In the genomic region with DNA sequence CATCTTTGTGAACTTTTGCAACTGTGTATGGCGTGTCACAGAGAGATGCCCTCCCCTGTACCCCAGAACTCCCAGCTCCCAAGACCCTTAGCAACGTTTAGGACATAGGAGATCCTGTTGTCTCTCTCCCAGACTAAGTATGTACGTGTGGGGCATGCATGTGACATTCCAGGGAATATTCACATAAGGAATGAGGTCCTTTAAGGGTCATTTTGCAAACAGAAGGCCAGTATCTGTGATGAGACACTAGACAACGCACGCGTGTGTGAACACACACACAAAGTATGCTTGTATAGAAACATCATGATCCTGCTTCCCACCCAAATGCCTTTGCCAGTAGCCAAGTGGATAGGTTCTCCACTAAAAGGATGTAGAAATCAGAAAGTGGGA, we compare ENCODE assay signal across 17 mouse cellular contexts. TPM values are rescaled to one million over a fixed set of nuclear protein-coding genes. Genes with fewer than 3 reads are reported as not detected.
DNase-seq lines count a peak whose midpoint lies in the region; ATAC-seq and TF ChIP-seq lines count a peak whose summit lies in the region.
"Had no signal": no experiment of that assay in that cellular context is flagged by ENCODE, and none has a peak within 500 bp of the region (broad histone marks: within the 10 kb centered on the region; RNA-seq: fewer than 3 reads in every experiment).

No protein-coding gene starts in this region.

- no peak for ATAC-seq in forebrain, embryonic 16.5 days
- ATAC-seq in lung, embryonic 14.5 days (ENCODE audit: insufficient read depth), result no peak
- no peak for ATAC-seq in embryonic facial prominence, embryonic 15.5 days (ENCODE audit: insufficient number of reproducible peaks, low FRiP score, low TSS enrichment, low read depth)
- ATAC-seq in stomach, embryonic 14.5 days (ENCODE audit: insufficient number of reproducible peaks, insufficient read depth, low FRiP score, low read depth), result no peak
- ATAC-seq: liver, embryonic 12.5 days had no signal

- H3K9me3 ChIP-seq in forebrain, embryonic 10.5 days, result no peaks in the 10 kb centered on the region
- no peaks in the 10 kb centered on the region for H3K9me3 ChIP-seq in forebrain, embryonic 16.5 days (ENCODE audit: control insufficient read depth, low read length)
- H3K9me3 ChIP-seq in lung, embryonic 14.5 days (ENCODE audit: low read depth, low read length), result no peaks in the 10 kb centered on the region
- no peaks in the 10 kb centered on the region for H3K9me3 ChIP-seq in embryonic facial prominence, embryonic 15.5 days (replicated peaks)
- H3K9me3 ChIP-seq in stomach, embryonic 14.5 days (ENCODE audit: control insufficient read depth, low read depth, low read length), result no peaks in the 10 kb centered on the region
- H3K9me3 ChIP-seq: liver, embryonic 12.5 days had no signal

- no peaks in the 10 kb centered on the region for H3K36me3 ChIP-seq in forebrain, embryonic 10.5 days (replicated peaks)
- H3K36me3 ChIP-seq in forebrain, embryonic 16.5 days (ENCODE audit: control insufficient read depth, insufficient read depth), result no peaks in the 10 kb centered on the region
- H3K36me3 ChIP-seq in lung, embryonic 14.5 days (ENCODE audit: insufficient read depth), result no peaks in the 10 kb centered on the region
- no peaks in the 10 kb centered on the region for H3K36me3 ChIP-seq in embryonic facial prominence, embryonic 15.5 days
- H3K36me3 ChIP-seq in stomach, embryonic 14.5 days (ENCODE audit: control insufficient read depth, insufficient read depth, low read length), result no peaks in the 10 kb centered on the region
- H3K36me3 ChIP-seq: liver, embryonic 12.5 days had no signal

- TF ChIP-seq CTCF in lung, embryonic 14.5 days (IDR thresholded peaks at IDR 0.05; ENCODE audit: low read depth), result no peak

- no peak overlapping the region for H3K4me2 ChIP-seq in forebrain, embryonic 16.5 days (ENCODE audit: low read length)
- peak overlapping the region; percentile 77 for H3K4me2 ChIP-seq in lung, embryonic 14.5 days
- peak overlapping the region; percentile 79 for H3K4me2 ChIP-seq in embryonic facial prominence, embryonic 15.5 days (replicated peaks)
- H3K4me2 ChIP-seq in stomach, embryonic 14.5 days (replicated peaks; ENCODE audit: low read depth, low read length), result peak overlapping the region; percentile 58; the same call in 1 of the 2 replicates

- no peak overlapping the region for H3K27ac ChIP-seq in forebrain, embryonic 10.5 days
- H3K27ac ChIP-seq in forebrain, embryonic 16.5 days (ENCODE audit: low read length), result no peak overlapping the region
- H3K27ac ChIP-seq in lung, embryonic 14.5 days (ENCODE audit: low read depth), result no peak overlapping the region
- H3K27ac ChIP-seq in embryonic facial prominence, embryonic 15.5 days (replicated peaks), result no peak overlapping the region
- H3K27ac ChIP-seq in stomach, embryonic 14.5 days (ENCODE audit: low read length), result no peak overlapping the region
- H3K27ac ChIP-seq: liver, embryonic 12.5 days had no signal

- WGBS in forebrain, embryonic 10.5 days, result 19% methylated on average over 6 of the region's 6 CpGs
- 23% methylated on average over 6 of the region's 6 CpGs for WGBS in forebrain, embryonic 16.5 days
- whole genome bisulfite sequencing in lung, embryonic 14.5 days, result 53% methylated on average over 6 of the region's 6 CpGs
- WGBS in embryonic facial prominence, embryonic 15.5 days, result 39% methylated on average over 6 of the region's 6 CpGs
- 53% methylated on average over 6 of the region's 6 CpGs for WGBS in stomach, embryonic 14.5 days

- peaks cover 100% of the 10 kb centered on the region for H3K27me3 ChIP-seq in forebrain, embryonic 10.5 days (ENCODE audit: poor library complexity, severe bottlenecking)
- peaks cover 73% of the 10 kb centered on the region for H3K27me3 ChIP-seq in forebrain, embryonic 16.5 days (replicated peaks; ENCODE audit: control insufficient read depth, insufficient read depth, low read length)
- H3K27me3 ChIP-seq in lung, embryonic 14.5 days (ENCODE audit: insufficient read depth, low read length), result peaks cover 65% of the 10 kb centered on the region
- H3K27me3 ChIP-seq in embryonic facial prominence, embryonic 15.5 days, result peaks cover 71% of the 10 kb centered on the region
- H3K27me3 ChIP-seq in stomach, embryonic 14.5 days (ENCODE audit: control insufficient read depth, insufficient read depth, low read length), result peaks cover 49% of the 10 kb centered on the region

- no peak overlapping the region for H3K9ac ChIP-seq in forebrain, embryonic 16.5 days (replicated peaks; ENCODE audit: low read depth, low read length)
- H3K9ac ChIP-seq in lung, embryonic 14.5 days, result no peak overlapping the region
- H3K9ac ChIP-seq in embryonic facial prominence, embryonic 15.5 days, result no peak overlapping the region
- H3K9ac ChIP-seq in stomach, embryonic 14.5 days (replicated peaks; ENCODE audit: low read depth, low read length), result no peak overlapping the region
- H3K9ac ChIP-seq: liver, embryonic 12.5 days had no signal

- H3K4me1 ChIP-seq in forebrain, embryonic 10.5 days, result peaks cover 65% of the 10 kb centered on the region
- H3K4me1 ChIP-seq in forebrain, embryonic 16.5 days (replicated peaks; ENCODE audit: control insufficient read depth, insufficient read depth, low read length), result peaks cover 28% of the 10 kb centered on the region
- 0 out of 2 replicates have a peak, but pooled peaks cover 7% of the 10 kb centered on the region for H3K4me1 ChIP-seq in lung, embryonic 14.5 days (ENCODE audit: insufficient read depth)
- peaks cover 60% of the 10 kb centered on the region for H3K4me1 ChIP-seq in embryonic facial prominence, embryonic 15.5 days
- H3K4me1 ChIP-seq in stomach, embryonic 14.5 days (ENCODE audit: control insufficient read depth, insufficient read depth, low read length), result peaks cover 23% of the 10 kb centered on the region

- H3K4me3 ChIP-seq in forebrain, embryonic 10.5 days, result peak overlapping the region; percentile 56
- no peak overlapping the region for H3K4me3 ChIP-seq in forebrain, embryonic 16.5 days (replicated peaks; ENCODE audit: low read length)
- 0 out of 2 replicates have a peak overlapping the region, but pooled peaks have one; percentile 39 for H3K4me3 ChIP-seq in lung, embryonic 14.5 days (ENCODE audit: low read depth, low read length)
- H3K4me3 ChIP-seq in embryonic facial prominence, embryonic 15.5 days (replicated peaks), result peak overlapping the region; percentile 54
- H3K4me3 ChIP-seq in stomach, embryonic 14.5 days (ENCODE audit: low read depth, low read length), result peak overlapping the region; percentile 36; the same call in 1 of the 2 replicates

- DNase-seq in forebrain, embryonic 10.5 days (ENCODE audit: extremely low spot score, low spot score), result no peak
- no peak for DNase-seq in lung, embryonic 14.5 days
- no peak for DNase-seq in lung, adult 18-20 months
- DNase-seq in cerebellum, postnatal 36 days, result no peak
- DNase-seq in adrenal gland, postnatal 25 days, result no peak
- DNase-seq: cerebellum, adult 11 months; gastrocnemius, postnatal 36 days; heart, postnatal 14 days; kidney, postnatal 36 days; right cerebral cortex, postnatal 14 days; thymus, postnatal 14 days had no signal

RNA-seq across cellular contexts. Expression of a gene that starts 2.2 kb away (rescaled TPM):
- 3.5 and 3.6 TPM in 2 replicates for polyA plus RNA-seq in forebrain, embryonic 10.5 days (2016; fragmentation: Nextera tagmentation; extraction: Ambion mirVana)
- polyA plus RNA-seq in forebrain, embryonic 16.5 days (2015; fragmentation: Nextera tagmentation; extraction: Ambion mirVana), result 0.10 and 0.27 TPM in 2 replicates
- polyA plus RNA-seq in lung, embryonic 14.5 days (2014; fragmentation: Nextera tagmentation; extraction: Ambion mirVana), result 0.11 and 0.18 TPM in 2 replicates
- 35.6 and 36.6 TPM in 2 replicates for polyA plus RNA-seq in embryonic facial prominence, embryonic 15.5 days (2015; fragmentation: Nextera tagmentation; extraction: Ambion mirVana)
- polyA plus RNA-seq in stomach, embryonic 14.5 days (2014; fragmentation: Nextera tagmentation; extraction: Ambion mirVana), result 3.1 and 4.5 TPM in 2 replicates
- total RNA-seq in adrenal gland, postnatal 25 days (2021), result not detected in 2 replicates
- total RNA-seq: common myeloid progenitor, adult 5-6 weeks; gastrocnemius, postnatal 36 days; heart, postnatal 14 days had no signal

RNA-seq across cellular contexts. Expression of a gene that starts 24.0 kb away (rescaled TPM):
- polyA plus RNA-seq in forebrain, embryonic 10.5 days (2016; fragmentation: Nextera tagmentation; extraction: Ambion mirVana), result 0.21 and 0.26 TPM in 2 replicates
- 0.10 TPM in 1 of 2 replicates, not detected in the other for polyA plus RNA-seq in forebrain, embryonic 16.5 days (2015; fragmentation: Nextera tagmentation; extraction: Ambion mirVana)
- polyA plus RNA-seq in lung, embryonic 14.5 days (2014; fragmentation: Nextera tagmentation; extraction: Ambion mirVana), result 0.31 and 0.57 TPM in 2 replicates
- 5.7 and 6.5 TPM in 2 replicates for polyA plus RNA-seq in embryonic facial prominence, embryonic 15.5 days (2015; fragmentation: Nextera tagmentation; extraction: Ambion mirVana)
- polyA plus RNA-seq in stomach, embryonic 14.5 days (2014; fragmentation: Nextera tagmentation; extraction: Ambion mirVana), result 0.46 and 0.52 TPM in 2 replicates
- not detected in 2 replicates for total RNA-seq in adrenal gland, postnatal 25 days (2021)
- total RNA-seq: common myeloid progenitor, adult 5-6 weeks; gastrocnemius, postnatal 36 days had no signal
- polyA plus RNA-seq: intestine, embryonic 14.5 days had no signal

RNA-seq across cellular contexts. Expression of a gene that starts 45.5 kb away (rescaled TPM):
- polyA plus RNA-seq in forebrain, embryonic 10.5 days (2016; fragmentation: Nextera tagmentation; extraction: Ambion mirVana), result 5.5 and 6.5 TPM in 2 replicates
- 6.3 and 8.5 TPM in 2 replicates for polyA plus RNA-seq in forebrain, embryonic 16.5 days (2015; fragmentation: Nextera tagmentation; extraction: Ambion mirVana)
- 27.1 and 28.4 TPM in 2 replicates for polyA plus RNA-seq in lung, embryonic 14.5 days (2014; fragmentation: Nextera tagmentation; extraction: Ambion mirVana)
- 9.5 and 11.3 TPM in 2 replicates for polyA plus RNA-seq in embryonic facial prominence, embryonic 15.5 days (2015; fragmentation: Nextera tagmentation; extraction: Ambion mirVana)
- 21.5 and 23.3 TPM in 2 replicates for polyA plus RNA-seq in stomach, embryonic 14.5 days (2014; fragmentation: Nextera tagmentation; extraction: Ambion mirVana)
- 36.8 and 40.7 TPM in 2 replicates for total RNA-seq in adrenal gland, postnatal 25 days (2021)
